Mouse (Mus musculus) common myeloid progenitor, adult 5-6 weeks (primary cell): ENCODE measurements at regions not wholly inside any gene's neighbourhood (a gene's known extent, or its start where the extent isn't known, plus 50 kb on each side); places are given as distances from the start of the nearest gene placed in this dataset.

Source experiments
- ATAC-seq: replicated peaks from 2 replicates; pipeline ENCODE4 v1.8.0; 2016; ENCODE audit warnings: low read depth, mild to moderate bottlenecking, moderate TSS enrichment, inconsistent platforms; ENCODE audit not compliant: poor library complexity, severe bottlenecking

DNA sequence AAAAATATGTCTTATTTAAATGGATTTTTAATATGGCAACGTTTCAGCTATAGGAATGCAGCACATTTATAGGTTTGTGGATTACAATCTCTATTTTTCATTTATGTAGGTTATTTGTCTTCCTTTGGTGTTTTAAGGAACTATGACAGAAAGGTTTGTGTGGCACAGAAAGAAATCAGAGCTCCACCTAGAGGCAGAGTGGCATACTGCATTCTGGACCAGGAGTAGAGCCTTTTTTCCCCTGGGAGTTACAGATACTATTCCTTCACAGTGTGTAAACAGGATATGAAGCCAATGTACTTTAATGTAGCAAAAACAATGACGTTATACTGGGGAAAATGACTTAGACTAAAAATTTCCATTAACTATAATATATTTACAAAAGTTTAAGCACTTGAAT lies 94.9 kb upstream of the St8sia4 start:
- ATAC-seq = peak; percentile 98

GRCm38 (mm10) chr1:95754071-95754915 lies 86.9 kb upstream of the St8sia4 start:
- no peak for ATAC-seq

- ATAC-seq = no peak
Measured at GRCm38 (mm10) chr1:95753517-95753916, 86.1 kb upstream of the St8sia4 start.

GRCm38 (mm10) chr1:95748940-95749339 lies 81.6 kb upstream of the St8sia4 start:
- ATAC-seq = peak; percentile 81

DNA sequence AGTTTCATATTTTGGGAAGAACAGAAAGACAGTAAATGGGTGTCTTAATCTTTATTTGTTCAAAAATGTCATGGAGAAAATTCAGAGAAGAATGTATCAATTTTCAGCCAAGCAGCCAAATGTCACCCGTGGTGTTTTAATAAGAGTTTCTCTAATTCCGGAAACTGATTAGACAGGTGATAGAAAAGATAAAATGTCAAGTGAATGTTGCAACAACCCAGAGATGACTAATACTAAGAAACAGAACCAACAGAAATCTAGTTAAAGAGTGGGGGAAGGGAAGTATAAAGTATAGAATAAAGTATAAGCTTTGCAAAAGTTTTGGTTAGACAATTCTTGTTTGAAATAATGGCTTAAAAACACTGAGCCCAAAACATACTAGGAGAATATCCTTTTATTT lies 79.9 kb upstream of the St8sia4 start:
- ATAC-seq = peak; percentile 74

GRCm38 (mm10) chr1:95744446-95744845 lies 77.1 kb upstream of the St8sia4 start:
- no peak for ATAC-seq

DNA sequence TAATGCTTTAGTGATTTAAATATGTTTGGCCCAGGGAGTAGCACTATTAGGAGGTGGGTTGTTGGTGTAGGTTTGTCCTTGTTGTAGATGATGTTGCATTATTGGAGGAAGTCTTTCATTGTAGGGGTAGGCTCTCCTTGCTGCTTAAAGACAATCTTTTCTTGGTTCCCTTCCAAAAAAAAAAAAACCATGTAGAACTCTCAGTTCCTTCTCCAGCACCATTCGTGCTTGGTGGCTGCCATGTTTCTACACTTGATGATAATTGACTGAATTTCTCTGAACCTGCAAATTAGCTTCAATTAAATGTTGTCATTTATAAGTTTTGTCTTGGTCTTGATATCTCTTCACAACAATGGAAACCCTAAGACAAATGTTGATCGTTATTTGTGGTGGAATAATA lies 76.0 kb upstream of the St8sia4 start:
- ATAC-seq = no peak

DNA sequence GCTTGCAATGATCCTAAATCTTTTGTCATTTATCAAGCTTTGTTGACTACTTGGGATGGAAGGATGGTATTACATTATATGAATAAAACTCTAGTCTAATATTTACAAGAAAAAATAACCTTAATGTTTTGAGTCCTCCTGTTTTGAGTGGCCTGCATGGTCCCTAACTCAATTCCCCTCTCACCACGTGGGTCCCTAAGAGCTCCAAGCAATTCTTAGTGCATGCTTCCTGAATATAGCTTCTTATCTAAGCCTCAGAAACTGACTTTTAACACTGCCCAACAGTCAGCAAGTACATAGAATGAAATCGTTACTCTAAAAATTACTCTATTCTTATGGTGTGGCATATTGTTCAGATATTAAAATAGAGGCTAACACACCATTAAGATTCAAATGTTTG lies 52.1 kb upstream of the St8sia4 start:
- no peak for ATAC-seq

DNA sequence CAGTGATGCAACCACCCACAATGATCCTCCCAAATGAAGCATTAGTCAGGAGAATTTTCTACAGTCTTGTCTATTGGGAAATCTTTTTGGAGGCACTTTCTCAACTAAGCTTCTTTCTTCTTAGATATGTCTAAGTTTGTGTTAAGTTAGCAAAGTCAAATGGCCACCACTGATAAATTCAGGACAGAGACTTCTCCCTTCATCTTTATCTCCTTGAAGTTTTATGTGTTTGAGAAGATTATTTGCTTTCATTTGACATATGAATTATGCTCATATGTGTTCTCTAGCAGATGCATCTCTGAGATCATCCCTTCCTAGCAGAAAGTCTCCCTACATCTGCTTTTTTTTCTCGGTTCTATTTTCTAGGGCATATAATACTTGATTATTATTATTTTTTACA lies 51.4 kb upstream of the St8sia4 start:
- no peak for ATAC-seq
